14 mouse cellular contexts compared by ENCODE assay signal in genomic region chr8:83175680-83176079, GRCm38 (mm10). TPM values are rescaled to one million over a fixed set of nuclear protein-coding genes. Genes with fewer than 3 reads are reported as not detected.
DNase-seq lines count a peak whose midpoint lies in the region; ATAC-seq and TF ChIP-seq lines count a peak whose summit lies in the region.
"Had no signal": no experiment of that assay in that cellular context is flagged by ENCODE, and none has a peak within 500 bp of the region (broad histone marks: within the 10 kb centered on the region; RNA-seq: fewer than 3 reads in every experiment).

No protein-coding gene starts in this region.

- dilution Hi-C loops in CH12.LX (cut with MboI; ENCODE audit: extremely low pct_ligation_motif_present, extremely low pct_unique_long_range_greater_than_20kb, low sequenced_read_pairs), result no loop called here

- no peak overlapping the region for H3K4me3 ChIP-seq in kidney, adult 2 months (ENCODE audit: insufficient read depth, low read depth, low read length)
- peak overlapping the region in 2 of 3 experiments; percentile 2 to 56 for H3K4me3 ChIP-seq in CH12.LX (replicated peaks in 1 of 3; ENCODE audit: low read depth in 2 of 3, low read length in 2 of 3, poor library complexity in 1 of 3)
- H3K4me3 ChIP-seq in forebrain, embryonic 14.5 days (ENCODE audit: low read depth, low read length), result no peak overlapping the region
- H3K4me3 ChIP-seq: heart, embryonic 12.5 days; hindbrain, embryonic 15.5 days had no signal

- H3K9ac ChIP-seq in CH12.LX (ENCODE audit: insufficient read depth, low read depth), result peak overlapping the region; percentile 98
- no peak overlapping the region for H3K9ac ChIP-seq in forebrain, embryonic 14.5 days (ENCODE audit: low read length)
- H3K9ac ChIP-seq: heart, embryonic 12.5 days; hindbrain, embryonic 15.5 days had no signal

- DNase-seq in kidney, postnatal 10 days, result peak; percentile 21
- DNase-seq in kidney, adult 2 months, result no peak
- no peak for DNase-seq in CH12.LX (ENCODE audit: extremely low read depth)
- DNase-seq in cerebellum, adult 11 months, result peak; percentile 38
- DNase-seq in forebrain, embryonic 14.5 days (ENCODE audit: low spot score), result peak; percentile 43
- DNase-seq in adrenal gland, adult (ENCODE audit: inconsistent age in 2 of 2, low spot score in 1 of 2), result no peak
- DNase-seq: adrenal gland, adult 2 months; gastrocnemius, postnatal 10 days; retina, postnatal 1 day had no signal

- H3K4me2 ChIP-seq in CH12.LX (ENCODE audit: insufficient read depth, low read depth, poor library complexity, severe bottlenecking), result peak overlapping the region; percentile 98
- no peak overlapping the region for H3K4me2 ChIP-seq in forebrain, embryonic 14.5 days (ENCODE audit: low read length)
- H3K4me2 ChIP-seq: heart, embryonic 12.5 days; hindbrain, embryonic 15.5 days had no signal

- no peak overlapping the region for H3K27ac ChIP-seq in kidney, adult 2 months (ENCODE audit: insufficient read depth, low read depth, low read length)
- peak overlapping the region; percentile 72 for H3K27ac ChIP-seq in CH12.LX (ENCODE audit: insufficient read depth, low read depth)
- no peak overlapping the region for H3K27ac ChIP-seq in forebrain, embryonic 14.5 days (ENCODE audit: low read depth, low read length)
- H3K27ac ChIP-seq: hindbrain, embryonic 15.5 days; kidney, postnatal 0 days had no signal

- in situ Hi-C loops in CH12.LX (cut with MboI; ENCODE audit: low pct_ligation_motif_present, low pct_unique_long_range_greater_than_20kb, low sequenced_read_pairs), result loop anchor here (5.0 kb wide), 1 partner anchor 73 kb away; no protein-coding TSS in a partner anchor

- no peak for TF ChIP-seq RAD21 in CH12.LX (IDR thresholded peaks at IDR 0.05; ENCODE audit: low read depth, low read length)

- no peaks in the 10 kb centered on the region for H3K9me3 ChIP-seq in CH12.LX (replicated peaks; ENCODE audit: low read length)
- H3K9me3 ChIP-seq in forebrain, embryonic 14.5 days (replicated peaks; ENCODE audit: control insufficient read depth, low read length), result no peaks in the 10 kb centered on the region
- H3K9me3 ChIP-seq: heart, embryonic 12.5 days; hindbrain, embryonic 15.5 days had no signal

- 79% methylated on average over 10 of the region's 10 CpGs for WGBS in kidney, adult 2 months
- WGBS in forebrain, embryonic 14.5 days, result 74% methylated on average over 10 of the region's 10 CpGs

- H3K4me1 ChIP-seq in kidney, adult 2 months (ENCODE audit: control insufficient read depth, insufficient read depth, low read length), result no peaks in the 10 kb centered on the region
- H3K4me1 ChIP-seq in CH12.LX (ENCODE audit: control insufficient read depth in 1 of 2, insufficient read depth in 2 of 2), result peaks cover 12 to 29% of the 10 kb centered on the region in 2 experiments
- H3K4me1 ChIP-seq in forebrain, embryonic 14.5 days (ENCODE audit: control insufficient read depth, insufficient read depth, low read length), result peaks cover 14% of the 10 kb centered on the region

- no peaks in the 10 kb centered on the region for H3K27me3 ChIP-seq in kidney, adult 2 months (replicated peaks; ENCODE audit: control insufficient read depth, insufficient read depth, low read length)
- no peaks in the 10 kb centered on the region for H3K27me3 ChIP-seq in CH12.LX (replicated peaks)
- H3K27me3 ChIP-seq in forebrain, embryonic 14.5 days (replicated peaks; ENCODE audit: control insufficient read depth, insufficient read depth, low read length), result no peaks in the 10 kb centered on the region
- H3K27me3 ChIP-seq: heart, embryonic 12.5 days; hindbrain, embryonic 15.5 days; Patski had no signal

- no peak for ATAC-seq in forebrain, embryonic 14.5 days
- ATAC-seq in erythroid progenitor cell, adult 5-6 weeks (replicated peaks; ENCODE audit: low FRiP score, poor library complexity, severe bottlenecking), result no peak
- ATAC-seq: Patski had no signal

- no peaks in the 10 kb centered on the region for H3K36me3 ChIP-seq in kidney, adult 2 months (ENCODE audit: control insufficient read depth, insufficient read depth, low read length)
- H3K36me3 ChIP-seq in CH12.LX (replicated peaks in 1 of 2; ENCODE audit: control insufficient read depth in 1 of 2, insufficient read depth in 1 of 2, low read length in 1 of 2), result no peaks in the 10 kb centered on the region
- no peaks in the 10 kb centered on the region for H3K36me3 ChIP-seq in forebrain, embryonic 14.5 days (ENCODE audit: control insufficient read depth, insufficient read depth, low read length)
- H3K36me3 ChIP-seq: heart, embryonic 12.5 days; hindbrain, embryonic 15.5 days had no signal

- peaks cover 11% of the 10 kb centered on the region for H3K79me2 ChIP-seq in CH12.LX (replicated peaks; ENCODE audit: control insufficient read depth, extremely low read depth, insufficient read depth, poor library complexity, severe bottlenecking)

- TF ChIP-seq CTCF in kidney, adult 2 months (conservative IDR thresholded peaks at IDR 0.05; ENCODE audit: insufficient read depth, insufficient read length, low read depth, low read length), result no peak
- no peak for TF ChIP-seq CTCF in CH12.LX (conservative IDR thresholded peaks at IDR 0.05 in 1 of 2, IDR thresholded peaks at IDR 0.05 in 1 of 2; ENCODE audit: low read depth in 2 of 2, low read length in 2 of 2)

- TF ChIP-seq EP300 in CH12.LX (IDR thresholded peaks at IDR 0.05; ENCODE audit: low read length), result no peak

- TF ChIP-seq POLR2A in kidney, adult 2 months (IDR thresholded peaks at IDR 0.05; ENCODE audit: low read depth, low read length), result no peak
- TF ChIP-seq POLR2A in CH12.LX (IDR thresholded peaks at IDR 0.05; ENCODE audit: low read depth, low read length), result peak; percentile 68

TF ChIP-seq in CH12.LX, 34 proteins besides CTCF, POLR2A, EP300 and RAD21 (continues in another document):
- TF ChIP-seq MAZ (IDR thresholded peaks at IDR 0.05; ENCODE audit: low read depth, low read length), result no peak
- no peak for TF ChIP-seq UBTF (IDR thresholded peaks at IDR 0.05; ENCODE audit: low read depth, low read length)
- no peak for TF ChIP-seq CHD2 (IDR thresholded peaks at IDR 0.05; ENCODE audit: low read length)
- TF ChIP-seq PAX5 (IDR thresholded peaks at IDR 0.05; ENCODE audit: low read length), result no peak
- TF ChIP-seq GABPA (IDR thresholded peaks at IDR 0.05; ENCODE audit: insufficient replicate concordance, low read depth, low read length), result no peak
- no peak for TF ChIP-seq JUND (conservative IDR thresholded peaks at IDR 0.05; ENCODE audit: low read depth, low read length)
- TF ChIP-seq USF2 (conservative IDR thresholded peaks at IDR 0.05; ENCODE audit: low read depth, low read length), result no peak
- no peak for TF ChIP-seq POLR2AphosphoS2 (IDR thresholded peaks at IDR 0.05; ENCODE audit: low read depth, low read length)
- TF ChIP-seq ELF1 (IDR thresholded peaks at IDR 0.05; ENCODE audit: low read depth, low read length), result 0 out of 2 replicates have a peak, but pooled peaks have one; percentile 44
- peak; percentile 73; the same call in 1 of the 2 replicates for TF ChIP-seq MAX (IDR thresholded peaks at IDR 0.05; ENCODE audit: low read length)
- TF ChIP-seq SMC3 (IDR thresholded peaks at IDR 0.05; ENCODE audit: low read depth, low read length), result no peak
- TF ChIP-seq IRF4 (IDR thresholded peaks at IDR 0.05; ENCODE audit: low read depth, low read length), result peak; percentile 40; the same call in 1 of the 2 replicates
- no peak for TF ChIP-seq CHD1 (IDR thresholded peaks at IDR 0.05; ENCODE audit: low read depth, low read length)
- no peak for TF ChIP-seq USF1 (IDR thresholded peaks at IDR 0.05; ENCODE audit: low read depth, low read length)
- TF ChIP-seq TBP (conservative IDR thresholded peaks at IDR 0.05; ENCODE audit: low read depth, low read length), result 0 out of 2 replicates have a peak, but pooled peaks have one; percentile 53
- peak; percentile 65; the same call in 1 of the 2 replicates for TF ChIP-seq TCF12 (IDR thresholded peaks at IDR 0.05; ENCODE audit: low read depth, low read length)
- TF ChIP-seq ZC3H11A (IDR thresholded peaks at IDR 0.05; ENCODE audit: low read depth, low read length), result no peak
- TF ChIP-seq BHLHE40 (IDR thresholded peaks at IDR 0.05; ENCODE audit: low read depth, low read length), result peak; percentile 92
- TF ChIP-seq ZMIZ1 (IDR thresholded peaks at IDR 0.05; ENCODE audit: low read depth, low read length), result no peak
- TF ChIP-seq MEF2A (IDR thresholded peaks at IDR 0.05; ENCODE audit: borderline replicate concordance, low read depth, low read length), result peak; percentile 59; the same call in 1 of the 2 replicates
- peak; percentile 80; the same call in 1 of the 2 replicates for TF ChIP-seq E2F4 (IDR thresholded peaks at IDR 0.05; ENCODE audit: insufficient replicate concordance, low read depth, low read length)
- TF ChIP-seq JUN (IDR thresholded peaks at IDR 0.05; ENCODE audit: insufficient read depth, low read depth, low read length), result no peak
- TF ChIP-seq KAT2A (IDR thresholded peaks at IDR 0.05; ENCODE audit: insufficient replicate concordance, low read length), result peak; percentile 35; the same call in 1 of the 2 replicates
- TF ChIP-seq NELFE (IDR thresholded peaks at IDR 0.05; ENCODE audit: low read depth, low read length), result peak; percentile 59; the same call in 1 of the 2 replicates
- peak; percentile 72 for TF ChIP-seq HCFC1 (IDR thresholded peaks at IDR 0.05; ENCODE audit: low read depth, low read length)
- TF ChIP-seq ZNF384 (IDR thresholded peaks at IDR 0.05; ENCODE audit: low read depth, low read length), result peak; percentile 15; the same call in 1 of the 2 replicates
- no peak for TF ChIP-seq MAFK (IDR thresholded peaks at IDR 0.05; ENCODE audit: insufficient replicate concordance, low read length)

RNA-seq across cellular contexts. Expression of gene Gm10645, which starts 9.7 kb away (rescaled TPM):
- polyA plus RNA-seq in kidney, adult 2 months (2012; rRNA removed), result 0.19 and 0.25 TPM in 2 replicates
- total RNA-seq in CH12.LX (2012; rRNA removed) (0.81 and 0.88 TPM in 2 replicates), CH12.LX (2014; rRNA removed) (not detected in 2 replicates)
- not detected in 2 replicates for polyA plus RNA-seq in CH12.LX (2012; ENCODE audit: insufficient read length, low read depth)
- 7.9 and 8.2 TPM in 2 replicates for polyA plus RNA-seq in forebrain, embryonic 14.5 days (2014; fragmentation: Nextera tagmentation; extraction: Ambion mirVana)
- not detected in 2 replicates for total RNA-seq in erythroid progenitor cell, adult 5-6 weeks (2015; ENCODE audit: low replicate concordance)
- total RNA-seq in erythroid progenitor cell, adult 5-6 weeks (2017; ENCODE audit: low replicate concordance), result not detected in 2 replicates

RNA-seq across cellular contexts. Expression of gene Tbc1d9, which starts 10.5 kb away (rescaled TPM):
- 3.8 and 5.1 TPM in 2 replicates for polyA plus RNA-seq in kidney, adult 2 months (2012; rRNA removed)
- total RNA-seq in CH12.LX (2012; rRNA removed), result 4.3 and 5.0 TPM in 2 replicates
- 0.69 and 1.6 TPM in 2 replicates for total RNA-seq in CH12.LX (2014; rRNA removed)
- 0.71 and 1.3 TPM in 2 replicates for polyA plus RNA-seq in CH12.LX (2012; ENCODE audit: insufficient read length, low read depth)
- 16.6 and 18.8 TPM in 2 replicates for polyA plus RNA-seq in forebrain, embryonic 14.5 days (2014; fragmentation: Nextera tagmentation; extraction: Ambion mirVana)
- 1.4 and 4.2 TPM in 2 replicates for total RNA-seq in erythroid progenitor cell, adult 5-6 weeks (2015; ENCODE audit: low replicate concordance)
- 3.1 and 8.3 TPM in 2 replicates for total RNA-seq in erythroid progenitor cell, adult 5-6 weeks (2017; ENCODE audit: low replicate concordance)

Comparison
In these comparisons a context has a peak if more than half of its experiments do, and no peak if none do; other contexts are left out.
1. DNase-seq: peak in kidney, postnatal 10 days (single experiment), cerebellum, adult 11 months (single experiment) and forebrain, embryonic 14.5 days (single experiment); none in kidney, adult 2 months (single experiment), CH12.LX (single experiment) and adrenal gland, adult (0 of 2).
2. H3K4me3 ChIP-seq: peak in CH12.LX (2 of 3); none in kidney, adult 2 months (single experiment) and forebrain, embryonic 14.5 days (single experiment).